Mouse (Mus musculus) urinary bladder, postnatal 14 days (tissue): ENCODE measurements around the gene Deup1.

ENCODE experiments used
- DNase-seq: peaks from one replicate; pipeline ENCODE4 v3.0.0; 2021; ENCODE audit warnings: low spot score

Deup1 gene

DNA sequence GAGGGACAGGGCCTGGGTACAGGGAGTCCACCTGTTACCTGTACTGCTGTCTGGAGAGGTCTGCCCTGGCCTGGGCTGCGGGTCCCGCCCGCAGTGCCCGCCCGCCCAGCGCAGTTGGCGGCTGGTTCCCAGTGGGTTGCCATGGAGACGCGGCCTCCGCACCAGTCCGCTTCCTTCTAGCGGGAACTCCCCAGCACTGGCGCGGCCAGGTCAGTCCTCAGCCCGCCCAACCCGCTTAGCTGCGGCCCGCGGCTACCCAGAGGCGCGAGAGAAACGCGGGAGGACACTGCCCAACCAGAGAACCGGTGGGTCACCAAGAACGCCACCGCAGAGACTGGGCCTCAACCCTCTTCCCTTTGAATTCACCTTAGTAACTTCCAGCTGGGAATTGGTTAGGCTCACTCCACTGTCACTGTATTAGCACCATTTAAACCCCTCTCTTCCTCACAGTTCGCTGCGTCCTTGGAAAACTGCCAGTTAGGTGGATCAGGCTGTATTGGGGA is at the start of gene Deup1:
Deup1 (minus strand) TSS at position 149 of the 503 bp plus-strand sequence.
- peak; percentile 46 for DNase-seq

GRCm38 (mm10) chr9:15672251-15672650 is 44.5 kb upstream of the Deup1 start:
- DNase-seq, result no peak

DNA sequence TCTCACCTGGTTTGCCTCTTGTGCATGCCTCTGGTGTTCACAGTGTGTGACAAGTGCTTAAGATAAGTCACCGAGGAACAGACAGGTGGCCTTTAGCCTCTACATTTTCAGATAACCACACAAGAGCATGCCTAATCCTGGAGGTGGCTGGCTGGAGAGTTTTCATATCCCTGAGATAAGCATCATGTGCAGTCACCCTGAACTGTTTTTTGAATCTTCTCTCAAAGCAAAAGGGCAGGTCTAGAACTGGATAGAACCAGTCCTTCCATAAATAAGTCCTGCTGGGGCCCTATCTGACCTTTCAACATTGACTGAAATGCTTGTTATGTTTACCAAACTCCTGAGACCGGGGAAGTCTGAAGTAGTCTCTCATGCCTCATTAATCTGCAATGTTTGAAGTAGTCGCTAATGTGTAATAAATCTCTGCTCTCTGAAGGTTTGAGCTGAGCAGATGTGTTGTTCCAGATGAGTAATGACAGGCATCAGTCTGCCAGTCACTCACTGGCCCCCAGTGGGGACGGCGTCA is 42.3 kb upstream of the Deup1 start:
- DNase-seq, result peak; percentile 12

DNA sequence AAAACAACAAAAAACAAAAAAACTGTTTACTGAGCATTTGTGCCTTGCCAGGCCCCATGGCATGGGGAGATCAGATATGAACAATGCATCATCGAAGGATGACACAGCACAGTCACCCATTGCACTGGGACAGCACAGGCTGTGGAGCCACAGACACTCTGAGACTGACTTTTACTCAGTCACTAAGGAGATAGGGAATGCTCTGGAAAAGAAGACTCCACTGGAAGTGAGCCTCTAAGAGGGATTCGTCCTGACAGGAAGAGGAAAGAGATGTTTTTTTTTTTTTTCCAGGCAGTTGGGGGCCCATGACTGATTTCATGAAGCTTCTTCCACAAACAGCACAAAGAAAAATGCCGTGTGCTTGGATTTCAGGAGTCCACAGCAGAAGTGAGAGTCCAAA is 41.7 kb upstream of the Deup1 start:
- no peak for DNase-seq

DNA sequence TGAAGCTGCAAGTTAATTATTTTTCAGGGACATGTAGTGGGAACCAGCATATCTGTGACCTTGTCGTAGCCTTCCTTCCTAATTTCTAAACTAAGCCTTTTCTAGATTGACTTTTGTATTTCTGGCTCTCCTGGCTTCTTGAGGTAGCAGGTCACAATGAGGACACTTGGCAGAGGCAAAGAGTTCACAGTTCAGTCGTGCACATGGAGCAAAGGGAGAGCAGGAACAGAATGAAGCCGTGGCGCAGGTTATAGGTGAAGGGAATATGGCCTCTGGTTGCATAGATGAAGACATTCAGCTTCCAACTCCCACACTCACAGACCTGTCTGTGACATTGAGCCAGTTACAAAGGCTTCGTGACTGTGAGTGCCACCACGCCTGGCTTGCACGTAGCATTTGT is 36.9 kb upstream of the Deup1 start:
- no peak for DNase-seq

DNA sequence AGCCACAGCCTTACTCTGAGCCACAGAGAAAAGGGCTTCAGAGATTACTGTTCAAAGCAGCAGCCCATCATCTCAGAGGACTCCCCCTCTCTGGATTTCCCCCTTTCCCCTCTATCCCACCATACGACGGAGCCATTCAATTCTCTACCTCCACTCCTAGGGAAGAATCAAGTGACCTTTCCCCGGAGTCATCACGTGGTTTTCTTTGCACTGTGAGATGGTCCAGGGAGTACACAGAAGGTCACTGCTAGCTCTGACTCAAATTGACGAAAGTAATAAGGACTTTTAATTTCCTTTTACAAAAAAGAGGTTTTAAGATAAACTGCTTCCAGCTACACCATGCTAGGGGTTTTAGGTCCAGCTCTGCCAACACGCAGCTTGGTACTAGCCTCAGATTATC is 31.3 kb upstream of the Deup1 start:
- DNase-seq, result no peak

DNA sequence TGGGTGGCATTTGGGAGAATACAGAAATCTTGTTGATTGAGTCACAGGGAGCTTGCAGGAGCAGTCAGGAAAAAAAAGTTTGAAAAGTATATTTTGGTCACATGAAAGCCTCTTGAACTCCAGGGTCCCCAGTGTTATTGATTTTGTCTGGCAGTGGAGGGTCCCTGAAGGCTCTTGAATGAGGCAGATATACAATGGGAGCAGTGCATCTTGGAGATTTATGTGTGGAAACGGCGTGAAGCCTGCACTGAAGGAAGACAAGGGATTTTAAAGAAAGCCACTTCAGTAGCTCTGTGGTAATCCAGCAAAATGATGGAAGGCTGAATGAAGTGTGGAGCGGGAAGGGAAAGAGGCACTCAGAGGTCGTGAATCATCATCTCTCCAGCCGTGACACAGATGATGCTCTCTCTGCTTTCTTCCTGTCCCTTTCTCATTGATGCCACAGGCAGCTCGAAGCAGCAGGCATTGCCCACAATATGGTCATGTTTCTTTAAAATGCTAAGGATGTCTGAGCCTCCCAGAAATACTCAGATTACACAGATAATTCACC is 30.6 kb upstream of the Deup1 start:
- no peak for DNase-seq

GRCm38 (mm10) chr9:15653036-15653435 is 25.3 kb upstream of the Deup1 start:
- DNase-seq, result no peak

- DNase-seq, result no peak
Measured at GRCm38 (mm10) chr9:15649977-15650376, 22.2 kb upstream of the Deup1 start.

DNA sequence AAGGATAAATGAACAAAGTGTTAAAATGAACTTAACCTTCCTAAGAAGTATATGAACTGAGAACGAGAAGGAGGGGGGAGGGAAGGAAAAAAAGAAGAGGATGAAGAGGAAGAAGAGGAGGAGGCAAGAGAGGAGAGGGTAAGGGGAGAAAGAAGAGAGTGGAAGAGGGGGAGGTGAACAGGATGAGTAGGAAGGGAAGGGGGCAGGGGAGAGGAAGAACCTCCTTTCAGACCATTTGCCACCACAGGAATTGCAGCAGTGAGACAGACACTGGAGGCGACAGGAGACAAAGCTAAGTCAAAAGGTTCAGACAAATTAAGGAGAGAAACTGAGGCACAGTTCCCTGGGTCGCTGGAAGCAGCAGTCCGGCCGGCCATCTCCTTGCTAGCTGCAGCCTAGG is 349 bp downstream of the Deup1 start:
- DNase-seq, result no peak

- no peak for DNase-seq
Measured at GRCm38 (mm10) chr9:15624739-15625138, 3.0 kb downstream of the Deup1 start.

DNA sequence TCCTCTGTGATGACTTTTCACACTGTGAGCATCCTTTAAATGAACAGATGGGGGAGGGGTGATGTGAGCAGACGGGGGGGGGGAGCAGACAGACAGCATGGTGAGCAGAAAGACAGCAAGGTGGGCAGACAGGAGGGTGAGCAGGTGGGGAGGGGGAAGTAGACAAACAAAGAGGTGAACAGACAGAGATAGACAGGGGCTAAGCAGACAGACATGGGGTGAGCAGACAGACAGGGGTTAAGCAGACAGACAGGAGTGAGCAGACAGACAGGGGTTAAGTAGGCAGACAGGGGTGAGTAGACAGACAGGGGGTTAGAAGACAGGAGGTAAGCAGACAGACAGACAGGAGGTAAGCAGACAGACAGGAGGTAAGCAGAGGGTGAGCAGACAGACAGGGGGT is 8.0 kb downstream of the Deup1 start:
- no peak for DNase-seq

DNA sequence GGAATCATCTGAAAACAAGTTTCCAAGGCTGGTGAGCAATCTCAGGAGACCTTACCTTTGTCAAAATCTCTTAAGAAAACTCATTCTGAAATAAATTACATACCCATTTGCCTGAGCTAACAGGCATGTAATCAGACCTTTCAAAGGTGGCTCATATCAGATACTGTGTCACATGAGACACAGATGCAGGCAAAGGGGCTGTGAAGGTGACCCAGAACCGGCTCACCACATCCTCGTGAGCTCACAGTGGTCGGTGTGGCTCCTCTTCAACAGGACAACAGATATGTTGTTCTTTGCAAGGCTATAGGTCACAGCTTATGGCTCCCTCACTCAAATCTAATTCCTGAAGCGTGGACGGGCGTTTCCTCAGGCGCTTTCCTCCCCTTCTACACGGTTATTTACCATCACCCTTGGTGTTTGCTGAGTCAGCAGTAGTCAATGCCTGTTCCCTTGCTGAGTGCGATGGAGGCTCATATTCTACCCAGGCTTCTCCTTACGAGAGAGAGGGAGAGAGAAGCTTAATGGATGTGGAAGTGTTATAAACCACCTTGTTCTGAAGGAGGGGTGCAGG is 8.6 kb downstream of the Deup1 start:
- no peak for DNase-seq

- peak; percentile 1 for DNase-seq
Measured at GRCm38 (mm10) chr9:15617061-15617460, 10.7 kb downstream of the Deup1 start.

GRCm38 (mm10) chr9:15616471-15616870 is 11.3 kb downstream of the Deup1 start:
- DNase-seq, result no peak

DNA sequence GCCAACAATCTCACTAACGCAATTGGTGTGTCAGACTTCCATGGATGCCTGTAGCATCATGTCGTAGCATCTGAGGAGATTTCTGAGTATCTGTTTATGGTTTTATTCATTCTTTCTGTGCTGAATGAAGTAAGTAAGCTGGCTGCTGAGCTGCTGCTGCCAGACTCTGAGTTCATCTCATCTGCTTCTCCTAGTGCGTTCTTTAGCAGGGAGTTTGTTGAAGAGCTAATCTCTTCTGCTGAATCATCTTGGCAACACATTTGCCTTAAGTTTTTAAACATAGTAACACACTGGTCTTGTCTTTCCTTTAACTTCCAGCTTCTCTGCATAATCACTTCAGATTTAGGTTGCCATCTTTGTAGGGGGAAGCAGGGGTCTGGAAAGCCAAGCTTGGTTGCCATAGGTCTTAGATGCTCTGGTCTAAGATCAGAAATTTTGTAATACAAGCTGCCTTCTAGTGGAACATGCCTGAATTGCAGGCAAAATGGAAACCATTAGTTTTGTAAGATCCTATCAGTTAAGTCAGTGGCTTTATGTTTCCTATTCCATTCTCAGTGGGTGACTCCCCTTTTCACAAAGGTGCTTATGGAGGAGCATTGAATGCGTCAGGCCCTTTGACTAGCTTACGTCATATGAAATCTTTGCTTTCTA is 18.3 kb downstream of the Deup1 start:
- DNase-seq, result no peak

DNA sequence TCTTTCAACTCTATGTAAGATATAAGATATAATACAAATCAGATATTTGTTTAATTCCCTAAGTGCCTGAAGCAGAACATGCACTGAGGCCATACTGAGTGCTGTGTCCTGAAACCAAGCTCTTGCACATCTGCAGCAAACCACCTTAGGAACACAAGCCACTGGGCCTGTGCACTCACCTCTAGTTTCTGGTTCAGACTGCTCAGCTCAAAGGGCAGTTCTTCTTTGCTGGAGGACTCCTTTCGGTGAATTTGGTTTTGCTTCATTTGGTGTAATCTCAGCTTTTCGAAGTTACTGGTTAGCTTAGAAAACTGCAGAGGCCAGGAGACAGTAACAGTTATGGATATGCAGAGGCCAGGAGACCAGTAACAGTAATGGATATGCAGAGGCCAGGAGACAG is 20.1 kb downstream of the Deup1 start:
- no peak for DNase-seq

DNA sequence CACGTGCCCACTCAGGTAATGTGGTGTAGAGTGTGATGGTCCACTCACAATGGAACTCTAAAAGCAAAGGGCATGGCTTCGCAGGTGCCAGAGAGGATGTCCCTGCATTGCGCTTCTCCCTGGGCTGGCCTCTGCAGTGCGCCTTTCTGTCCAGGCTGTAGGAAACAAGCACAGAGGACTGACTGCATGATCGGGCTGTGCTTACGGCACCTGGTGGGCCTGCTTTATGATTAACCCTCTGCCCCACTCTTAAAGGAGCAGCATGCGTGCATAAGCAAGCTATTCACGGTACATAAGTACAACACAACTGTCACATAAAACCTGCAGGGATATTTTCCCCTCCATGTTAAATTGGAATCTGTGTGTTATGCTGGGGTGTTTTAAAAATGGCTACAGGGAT is 24.6 kb downstream of the Deup1 start:
- DNase-seq, result no peak

DNA sequence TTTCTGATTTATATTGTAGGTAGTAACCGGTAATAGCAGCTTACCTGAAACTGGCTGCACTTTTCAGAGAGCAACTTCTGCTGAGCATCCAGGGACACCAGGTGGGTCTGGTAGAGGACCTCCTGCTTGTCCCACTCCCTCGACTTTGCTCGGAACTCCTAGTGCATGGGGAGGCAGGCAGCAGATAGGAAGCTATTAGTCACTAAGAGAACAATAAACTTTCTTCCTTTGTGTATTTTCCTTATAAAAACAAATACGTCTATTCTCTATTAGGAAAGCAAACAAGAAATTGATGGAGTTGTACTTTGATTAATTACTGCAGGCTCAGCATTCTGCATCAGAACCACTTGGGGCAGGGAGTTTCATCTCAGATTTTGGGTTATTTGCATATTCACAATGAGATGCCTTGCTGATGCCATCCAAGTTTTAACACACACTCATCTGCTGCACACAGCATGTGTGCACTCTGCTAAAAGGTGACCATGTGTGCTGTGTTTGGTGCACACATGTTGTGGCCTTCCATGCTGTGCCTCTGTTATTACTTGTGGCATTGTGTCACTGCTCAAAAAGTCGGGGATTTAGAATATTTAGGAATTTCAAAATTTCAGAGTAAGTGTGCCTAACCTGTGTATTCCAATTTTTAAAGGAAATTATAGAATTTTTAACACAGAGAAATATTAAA is 26.7 kb downstream of the Deup1 start:
- DNase-seq, result no peak

GRCm38 (mm10) chr9:15600156-15600858 is 27.4 kb downstream of the Deup1 start:
- DNase-seq, result no peak

GRCm38 (mm10) chr9:15596598-15596997 is 31.1 kb downstream of the Deup1 start:
- DNase-seq, result no peak

GRCm38 (mm10) chr9:15594148-15594547 is 33.6 kb downstream of the Deup1 start:
- DNase-seq, result no peak
